Mouse (Mus musculus): ENCODE results near the gene Zfp580.

DNA sequence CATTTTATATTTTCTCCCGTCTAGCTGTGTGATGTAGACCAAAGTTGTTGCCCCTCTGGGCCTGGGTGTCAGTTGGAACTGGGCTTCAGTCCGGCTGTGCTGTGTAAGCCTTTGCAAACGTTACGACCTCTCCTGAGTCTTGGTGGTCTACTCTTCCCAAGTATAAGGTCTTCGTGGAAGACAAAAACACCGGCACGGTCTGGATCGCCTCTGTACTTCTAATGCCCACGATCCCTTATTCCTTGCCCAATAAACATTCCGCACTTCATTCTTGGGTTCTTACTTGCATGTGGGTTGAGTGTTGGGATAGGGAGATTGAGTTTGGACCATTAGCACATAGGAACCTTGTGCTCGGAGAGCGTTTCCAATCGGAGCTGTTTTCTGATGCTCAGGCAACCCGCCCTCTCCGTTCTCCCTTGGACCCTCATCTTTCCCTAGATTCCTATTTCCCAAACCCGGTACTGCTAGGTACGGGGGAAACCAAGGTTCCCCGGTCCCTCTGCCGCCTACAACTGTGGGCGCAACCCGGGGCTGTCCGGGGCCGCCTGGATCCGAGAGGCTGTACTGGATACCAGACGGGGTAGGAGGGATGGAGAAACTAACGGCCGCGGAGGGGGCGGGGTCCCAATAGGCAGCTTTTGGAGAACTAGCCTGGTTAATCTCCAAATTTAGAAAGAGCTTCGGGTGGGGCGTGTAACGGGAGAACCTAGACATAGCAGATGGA is 2.3 kb downstream of the Zfp580 start:
- TF ChIP-seq CTCF (IDR thresholded peaks at IDR 0.05; ENCODE audit: extremely low read depth, insufficient read depth, insufficient read length, insufficient replicate concordance) (no peak), POLR2A (IDR thresholded peaks at IDR 0.05; ENCODE audit: low read depth, low read length) (no peak)

Data from spleen, adult 2 months (tissue).